Mouse (Mus musculus): ENCODE data around the gene Nin.

Gene Nin

GRCm38 (mm10) chr12:70018153-70018552 lies 95.4 kb downstream of the Nin start:
- DNase-seq (ENCODE audit: low read depth, low spot score) = no peak

- no peak for DNase-seq (ENCODE audit: low read depth, low spot score)
Observed at GRCm38 (mm10) chr12:70015936-70016335, 97.6 kb downstream of the Nin start.

- DNase-seq (ENCODE audit: low read depth, low spot score) = no peak
Observed at GRCm38 (mm10) chr12:70011681-70012080, 101.8 kb downstream of the Nin start.

GRCm38 (mm10) chr12:70010356-70010755 lies 103.2 kb downstream of the Nin start:
- DNase-seq (ENCODE audit: low read depth, low spot score) = peak; percentile 52

GRCm38 (mm10) chr12:70005103-70005502 lies 108.4 kb downstream of the Nin start:
- peak; percentile 25 for DNase-seq (ENCODE audit: low read depth, low spot score)

DNA sequence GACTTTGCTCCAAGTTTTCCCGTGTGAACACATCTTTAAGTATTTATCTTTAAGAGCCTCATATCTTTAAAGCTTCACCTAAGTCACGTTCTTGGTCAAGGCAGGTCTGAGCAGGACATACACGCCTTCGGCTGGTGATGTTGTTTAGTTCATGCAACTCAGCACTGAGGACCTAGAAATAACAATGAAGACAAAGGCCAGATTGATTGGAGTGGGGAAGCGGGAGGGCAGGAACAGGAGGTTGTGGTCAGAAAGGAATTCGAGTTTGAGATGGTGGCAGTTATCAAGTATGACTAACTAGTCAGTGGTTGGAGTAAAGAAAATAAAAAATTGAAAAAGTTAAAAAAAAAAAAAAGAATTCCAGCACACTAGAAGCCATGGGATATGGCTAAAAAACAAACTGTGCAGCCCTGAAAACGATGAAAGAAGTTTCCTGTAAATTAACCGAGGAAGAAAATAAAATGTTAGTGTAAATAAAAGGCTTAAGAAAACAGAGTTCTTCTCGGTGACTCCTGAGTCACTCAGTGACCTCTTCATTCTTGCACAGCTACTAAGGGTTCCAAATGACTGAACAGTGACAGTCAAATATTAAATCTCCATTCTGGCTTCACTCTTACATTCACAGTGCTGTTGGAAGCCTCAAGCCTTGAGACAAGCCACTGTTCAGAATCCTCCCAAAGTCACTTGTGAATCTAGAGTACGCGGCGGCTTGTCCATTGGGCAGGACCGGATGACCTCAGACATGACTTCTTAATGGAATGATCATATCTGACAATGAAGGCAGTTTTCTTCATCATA lies 115.1 kb downstream of the Nin start:
- no peak for DNase-seq (ENCODE audit: low read depth, low spot score)

GRCm38 (mm10) chr12:69995382-69995781 lies 118.1 kb downstream of the Nin start:
- DNase-seq (ENCODE audit: low read depth, low spot score) = no peak

- DNase-seq (ENCODE audit: low read depth, low spot score) = peak; percentile 88
Observed at GRCm38 (mm10) chr12:69986786-69987497, 126.6 kb downstream of the Nin start, which contains the start of gene Sav1. Sav1 (minus strand) TSS chr12:69987002.

DNA sequence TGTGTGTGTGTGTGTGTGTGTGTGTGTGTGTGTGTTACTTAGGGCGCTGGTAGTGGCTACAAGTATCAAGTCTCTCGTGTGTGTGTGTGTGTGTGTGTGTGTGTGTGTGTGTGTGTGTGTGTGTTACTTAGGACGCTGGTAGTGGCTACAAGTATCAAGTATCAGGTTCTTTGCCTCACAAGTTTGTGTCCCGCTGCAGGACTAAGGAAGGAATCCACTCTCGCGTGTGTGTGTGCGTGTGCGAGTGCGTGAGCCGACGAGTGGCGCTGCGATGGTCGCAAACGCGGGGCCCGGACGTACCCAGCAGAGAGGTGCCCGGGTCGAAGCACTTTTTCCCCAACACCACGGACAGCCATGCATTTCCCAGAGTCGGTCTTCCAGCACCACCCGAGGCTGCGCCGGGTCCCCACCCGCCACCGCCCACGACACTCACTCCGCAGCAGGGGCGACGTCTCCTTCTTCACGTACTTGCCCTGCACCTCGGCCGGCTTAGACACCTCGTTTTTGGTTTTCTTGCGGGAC lies 127.2 kb downstream of the Nin start:
- peak; percentile 68 for DNase-seq (ENCODE audit: low read depth, low spot score)

DNA sequence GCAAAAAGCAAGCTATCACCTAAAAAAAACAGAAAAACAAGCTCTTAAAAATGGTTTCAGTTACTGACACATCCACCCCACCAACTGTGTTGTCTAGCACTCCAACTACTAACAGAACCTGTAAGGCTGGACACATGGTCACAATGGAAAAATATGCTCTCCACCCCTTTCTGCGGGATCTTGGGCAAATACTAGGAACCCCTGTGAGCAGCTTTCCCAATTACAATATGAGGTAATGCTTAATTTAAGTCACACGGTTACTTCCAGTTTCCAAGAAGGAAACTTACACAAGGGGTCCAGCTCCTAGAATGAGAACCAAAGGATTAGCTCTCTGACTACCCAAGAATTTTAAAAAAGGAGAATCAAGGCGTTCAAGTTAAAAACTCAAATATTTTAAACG lies 128.0 kb downstream of the Nin start:
- DNase-seq (ENCODE audit: low read depth, low spot score) = no peak

DNA sequence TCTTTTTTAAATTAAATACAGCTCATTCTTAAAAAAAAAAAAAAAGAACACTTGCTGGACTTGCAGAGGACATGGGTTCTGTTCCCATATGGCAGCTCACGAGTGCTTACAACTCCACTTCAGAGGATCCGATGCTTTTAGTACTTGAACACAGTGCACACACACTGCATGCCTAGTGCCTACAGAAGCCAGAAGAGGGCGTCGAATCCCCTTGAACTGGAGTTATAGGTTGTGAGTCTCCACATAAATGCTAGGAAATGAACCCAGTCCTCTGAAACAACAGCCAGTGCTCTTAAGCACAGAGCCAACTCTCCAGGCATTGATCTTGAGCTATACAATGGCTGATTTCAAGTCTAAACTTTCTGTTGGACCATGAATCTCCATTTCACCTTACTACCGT lies 130.6 kb downstream of the Nin start:
- peak; percentile 54 for DNase-seq (ENCODE audit: low read depth, low spot score)

GRCm38 (mm10) chr12:69977376-69977998 lies 136.0 kb downstream of the Nin start:
- peak; percentile 89 for DNase-seq (ENCODE audit: low read depth, low spot score)

GRCm38 (mm10) chr12:69976688-69977087 lies 136.8 kb downstream of the Nin start:
- DNase-seq (ENCODE audit: low read depth, low spot score) = peak; percentile 70

DNA sequence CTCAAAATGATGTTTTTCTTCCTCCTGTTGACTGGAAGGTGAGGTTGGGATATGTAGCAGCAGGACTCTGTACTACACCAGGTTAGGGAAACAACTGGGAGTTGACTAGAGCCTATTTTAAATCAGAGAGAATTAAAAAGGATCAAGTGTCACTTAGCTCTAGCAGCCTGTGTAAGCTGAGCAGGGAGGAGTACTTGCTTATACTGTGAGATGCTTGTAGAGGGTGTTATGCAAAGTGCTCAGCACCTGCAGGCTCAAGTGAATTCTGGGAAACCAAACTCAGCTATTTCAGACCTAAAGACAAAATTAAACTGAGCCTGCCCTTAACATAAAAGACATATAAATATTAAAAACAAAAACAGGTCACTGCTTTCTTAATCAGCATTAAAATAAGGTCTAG lies 139.9 kb downstream of the Nin start:
- peak; percentile 85 for DNase-seq (ENCODE audit: low read depth, low spot score)

- no peak for DNase-seq (ENCODE audit: low read depth, low spot score)
Observed at GRCm38 (mm10) chr12:69968154-69968553, 145.4 kb downstream of the Nin start.

- DNase-seq (ENCODE audit: low read depth, low spot score) = no peak
Observed at GRCm38 (mm10) chr12:69967112-69967511, 146.4 kb downstream of the Nin start.

GRCm38 (mm10) chr12:69966071-69966470 lies 147.4 kb downstream of the Nin start:
- no peak for DNase-seq (ENCODE audit: low read depth, low spot score)

DNA sequence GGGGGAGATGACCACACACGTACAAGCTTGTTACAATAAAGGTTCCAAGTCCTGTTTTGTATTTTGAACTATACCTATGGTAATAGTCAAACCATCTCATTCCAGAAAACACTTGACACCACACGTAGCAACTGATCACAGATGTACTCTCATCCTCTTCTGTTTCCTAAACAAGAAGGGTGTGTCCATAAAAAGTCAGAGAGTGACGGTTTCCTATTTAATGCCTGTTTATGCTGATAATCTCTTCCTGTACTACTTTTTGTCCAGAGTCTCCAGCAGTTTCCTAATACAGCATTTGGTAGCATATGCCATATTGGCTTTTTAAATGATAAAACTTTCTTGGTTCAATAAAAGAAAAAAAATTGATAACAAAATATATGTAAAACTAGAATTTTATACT lies 147.9 kb downstream of the Nin start:
- DNase-seq (ENCODE audit: low read depth, low spot score) = no peak

DNA sequence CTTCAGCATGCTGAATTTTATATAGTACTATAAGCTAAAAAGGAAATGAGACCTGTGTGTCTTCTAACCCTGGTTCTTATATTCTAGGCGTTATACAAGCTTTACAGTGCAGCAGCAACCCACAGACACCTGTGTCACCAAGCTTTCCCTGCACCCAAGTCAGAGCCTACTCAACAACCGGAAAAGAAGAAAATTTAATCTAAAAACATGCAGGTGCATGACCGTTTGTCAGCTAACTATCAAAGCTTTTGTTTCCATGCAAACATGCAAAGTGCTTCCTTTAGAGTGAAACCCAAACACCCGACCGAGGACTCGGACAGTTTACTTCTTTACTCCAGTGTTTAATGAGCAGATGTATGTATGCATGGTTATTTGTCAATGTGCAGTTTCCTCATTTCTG lies 150.4 kb downstream of the Nin start:
- peak; percentile 84 for DNase-seq (ENCODE audit: low read depth, low spot score)

- DNase-seq (ENCODE audit: low read depth, low spot score) = peak; percentile 82
Observed at GRCm38 (mm10) chr12:69962468-69962867, 151.0 kb downstream of the Nin start.
